Mouse (Mus musculus): Measurements from ENCODE around the gene Gm14147. TPM values are rescaled to one million over a fixed set of nuclear protein-coding genes. Genes with fewer than 3 reads are reported as not detected.
"Not testable (repeated sequence)": the region's sequence is repeated elsewhere in the genome, so short reads cannot be mapped to it uniquely, and the experiment has no call there.

Gene Gm14147
- polyA plus RNA-seq (2012): not detected in 2 replicates

DNA sequence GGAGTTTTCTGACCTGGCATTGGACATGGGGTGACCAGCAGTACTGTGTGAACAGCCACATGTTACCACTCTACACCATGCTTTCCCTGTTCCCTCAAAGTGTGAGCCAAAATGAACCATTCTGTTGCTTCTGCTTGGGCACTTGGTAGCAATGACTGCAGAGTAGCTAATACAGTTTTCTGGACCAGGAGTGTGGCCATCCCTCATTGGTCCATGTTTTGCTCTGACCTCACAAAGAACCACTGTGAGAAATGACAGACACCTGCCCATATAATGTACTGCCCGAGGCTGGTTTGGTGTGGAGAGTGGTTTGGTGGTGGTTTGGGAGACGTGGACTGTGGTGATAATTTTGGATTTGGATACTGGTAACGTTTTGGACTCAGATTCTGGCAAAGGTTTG is at the start of gene Gm14147:
Gm14147 (plus strand) TSS at position 301 of the 400 bp plus-strand sequence.
- not testable (repeated sequence) for TF ChIP-seq GATA1 (IDR thresholded peaks at IDR 0.05; ENCODE audit: low read length)

GRCm38 (mm10) chr2:151056637-151057036 is 41.4 kb upstream of the Gm14147 start:
- TF ChIP-seq GATA1 (IDR thresholded peaks at IDR 0.05; ENCODE audit: low read length): no peak

DNA sequence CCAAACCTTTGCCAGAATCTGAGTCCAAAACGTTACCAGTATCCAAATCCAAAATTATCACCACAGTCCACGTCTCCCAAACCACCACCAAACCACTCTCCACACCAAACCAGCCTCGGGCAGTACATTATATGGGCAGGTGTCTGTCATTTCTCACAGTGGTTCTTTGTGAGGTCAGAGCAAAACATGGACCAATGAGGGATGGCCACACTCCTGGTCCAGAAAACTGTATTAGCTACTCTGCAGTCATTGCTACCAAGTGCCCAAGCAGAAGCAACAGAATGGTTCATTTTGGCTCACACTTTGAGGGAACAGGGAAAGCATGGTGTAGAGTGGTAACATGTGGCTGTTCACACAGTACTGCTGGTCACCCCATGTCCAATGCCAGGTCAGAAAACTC is 5.8 kb upstream of the Gm14147 start, which contains the start of gene Gm14151:
Gm14151 (minus strand) TSS at position 101 of the 400 bp plus-strand sequence.
- TF ChIP-seq GATA1 (IDR thresholded peaks at IDR 0.05; ENCODE audit: low read length): not testable (repeated sequence)

Other genes starting within 250 kb of the Gm14147 start
- 27.8 and 38.3 TPM in 2 replicates for gene Abhd12, start 193.5 kb upstream of the Gm14147 start, polyA plus RNA-seq (2012)
- gene Gins1, start 192.8 kb upstream of the Gm14147 start, polyA plus RNA-seq (2012): 23.6 and 23.9 TPM in 2 replicates
- gene Ninl, start 58.9 kb upstream of the Gm14147 start, polyA plus RNA-seq (2012): 9.6 and 11.0 TPM in 2 replicates
- 18.4 and 23.7 TPM in 2 replicates for gene Nanp, start 58.8 kb upstream of the Gm14147 start, polyA plus RNA-seq (2012)
- gene Gm14151, start 5.9 kb upstream of the Gm14147 start, polyA plus RNA-seq (2012): not detected in 2 replicates